Mouse (Mus musculus): ENCODE measurements at regions not wholly inside any gene's neighbourhood (a gene's known extent, or its start where the extent isn't known, plus 50 kb on each side); places are given as distances from the start of the nearest gene placed in this dataset.
A peak's percentile ranks its signal among the peaks of the same experiment; 100 is the strongest.

DNA sequence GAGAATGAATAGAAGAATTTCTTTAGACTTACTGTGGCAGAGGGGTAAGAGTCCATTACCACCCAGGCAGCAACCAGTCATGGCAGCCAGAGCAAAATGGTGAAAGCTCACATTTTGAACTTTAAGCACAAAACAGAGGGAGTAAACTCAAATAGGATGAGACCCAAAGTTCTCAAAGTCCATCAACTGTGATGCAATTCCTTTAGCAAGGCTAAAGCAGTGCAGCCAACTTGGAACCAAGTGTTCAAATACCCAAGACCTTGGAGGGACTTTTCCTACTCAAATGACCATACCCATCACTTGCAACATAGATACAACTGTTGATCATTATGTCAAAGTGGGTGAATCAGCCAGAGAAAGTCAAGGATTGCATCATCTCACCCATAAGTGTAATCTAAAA, 380.1 kb downstream of the Hace1 start:
- DNase-seq (ENCODE audit: low spot score in 2 of 2) = no peak

GRCm38 (mm10) chr10:45972240-45972639, 394.6 kb downstream of the Hace1 start:
- no peak for DNase-seq (ENCODE audit: low spot score in 2 of 2)

GRCm38 (mm10) chr10:45982731-45983274, 405.2 kb downstream of the Hace1 start:
- DNase-seq (ENCODE audit: low spot score in 2 of 2) = no peak

- no peak for DNase-seq (ENCODE audit: low spot score in 2 of 2)
These were observed 406.2 kb downstream of the Hace1 start for GRCm38 (mm10) chr10:45983671-45984335.

GRCm38 (mm10) chr10:45986341-45986740, 408.7 kb downstream of the Hace1 start:
- no peak for DNase-seq (ENCODE audit: low spot score in 2 of 2)

DNA sequence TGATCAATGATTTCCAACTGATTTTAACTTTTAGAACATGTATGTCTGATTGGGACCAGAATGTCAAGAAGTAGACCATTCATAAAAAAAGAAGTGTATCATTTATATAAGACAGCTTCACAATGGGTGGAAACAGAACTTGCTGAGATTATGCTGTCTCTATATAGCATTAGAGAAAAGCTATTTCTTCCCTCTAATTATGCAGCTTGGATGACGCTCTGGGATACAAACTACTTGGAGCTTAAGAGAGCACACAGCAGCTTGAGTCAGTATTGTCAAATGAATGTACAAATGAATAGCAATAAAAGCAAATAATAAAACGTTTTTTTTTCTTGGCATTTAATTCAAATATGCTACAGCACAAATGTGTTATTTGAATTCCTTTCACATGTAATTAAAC, 428.7 kb downstream of the Hace1 start:
- no peak for DNase-seq (ENCODE audit: low spot score in 2 of 2)

- DNase-seq (ENCODE audit: low spot score in 2 of 2) = peak in 1 of 2 experiments; percentile 18
These were observed 434.4 kb downstream of the Hace1 start for GRCm38 (mm10) chr10:46011916-46012596.

- DNase-seq (ENCODE audit: low spot score in 2 of 2) = no peak
These were observed 435.0 kb downstream of the Hace1 start for GRCm38 (mm10) chr10:46012599-46012998.

- DNase-seq (ENCODE audit: low spot score in 2 of 2) = no peak
These were observed 438.7 kb downstream of the Hace1 start for GRCm38 (mm10) chr10:46016295-46016694.

GRCm38 (mm10) chr10:46045474-46046093, 468.0 kb downstream of the Hace1 start:
- DNase-seq (ENCODE audit: low spot score in 2 of 2) = no peak

DNA sequence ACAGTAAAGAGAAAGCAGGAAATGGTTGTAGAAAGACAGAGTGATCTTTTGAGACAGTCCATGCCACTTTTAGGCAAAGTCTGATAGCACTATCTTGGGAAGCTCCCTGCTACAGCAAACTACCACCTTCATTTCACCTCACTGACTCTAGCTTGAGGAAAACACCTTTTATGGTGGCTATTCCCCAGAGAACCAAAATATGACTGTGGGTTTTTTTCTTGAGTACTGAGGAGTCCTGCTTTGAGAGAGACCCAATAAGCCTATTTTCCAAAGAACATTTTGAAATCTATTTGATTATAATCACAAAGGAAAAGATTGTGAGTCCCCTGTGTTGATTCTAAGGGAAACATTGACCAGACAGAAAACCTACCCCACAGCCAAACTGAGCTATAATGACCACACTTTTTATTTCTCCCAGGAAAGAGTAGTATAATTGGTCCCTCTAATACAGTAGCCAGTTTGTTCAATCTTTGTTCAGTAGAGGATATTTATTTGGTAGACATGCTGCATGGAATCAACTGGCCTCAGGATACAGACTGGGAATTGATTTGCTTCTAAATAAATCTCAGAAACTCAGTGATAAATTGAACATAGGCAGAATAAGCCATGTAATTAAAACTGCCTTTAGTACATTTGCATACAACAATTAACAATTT, 468.6 kb downstream of the Hace1 start:
- no peak for DNase-seq (ENCODE audit: low spot score in 2 of 2)

DNA sequence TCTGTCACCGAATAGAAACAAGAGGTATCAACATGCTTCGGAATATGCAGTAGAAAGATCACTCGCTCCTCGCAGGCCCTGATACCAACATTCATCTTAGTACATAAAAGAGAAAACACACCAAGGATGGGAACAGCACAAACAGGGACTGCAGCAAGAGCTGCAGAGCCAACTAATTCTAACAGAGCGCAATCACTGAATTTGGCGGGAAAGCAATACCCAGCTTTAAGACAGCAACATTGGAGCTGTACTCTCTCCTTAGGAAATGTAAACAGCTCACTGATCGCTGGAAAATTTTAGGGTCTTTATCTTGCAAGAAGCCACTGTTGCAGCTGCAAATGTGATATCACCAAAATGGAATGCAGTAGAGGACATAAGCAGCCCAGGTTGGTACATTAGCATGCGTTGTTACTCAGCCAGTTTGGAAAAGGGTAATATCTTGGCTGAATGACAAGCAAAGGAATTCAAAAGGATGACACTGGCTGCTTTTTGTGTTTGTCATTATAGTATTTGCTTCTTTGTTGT, 469.3 kb downstream of the Hace1 start:
- DNase-seq (ENCODE audit: low spot score in 2 of 2) = no peak

DNA sequence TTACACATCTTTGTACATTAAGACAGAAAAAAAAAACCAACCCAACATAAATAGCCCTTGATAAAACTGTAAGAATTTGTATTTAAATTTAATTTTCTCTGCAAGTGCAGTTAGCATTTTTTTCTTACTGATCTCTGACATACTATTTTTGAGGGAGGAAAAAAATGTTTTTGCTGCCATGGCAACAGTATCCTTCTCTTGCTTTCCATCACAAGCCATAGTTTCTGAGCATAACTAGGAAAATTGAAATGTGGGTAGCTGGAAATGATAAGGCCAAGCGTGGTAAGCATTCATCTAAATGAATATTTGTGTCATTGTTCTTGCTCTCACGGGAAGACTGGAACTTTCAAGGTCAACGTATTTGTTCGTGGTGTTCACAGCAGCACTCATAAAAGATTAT, 470.0 kb downstream of the Hace1 start:
- no peak for DNase-seq (ENCODE audit: low spot score in 2 of 2)

GRCm38 (mm10) chr10:46057362-46058198, 480.0 kb downstream of the Hace1 start:
- DNase-seq (ENCODE audit: low spot score in 2 of 2) = no peak

- DNase-seq (ENCODE audit: low spot score in 2 of 2) = no peak
These were observed 480.5 kb downstream of the Hace1 start for GRCm38 (mm10) chr10:46058199-46058472.

DNA sequence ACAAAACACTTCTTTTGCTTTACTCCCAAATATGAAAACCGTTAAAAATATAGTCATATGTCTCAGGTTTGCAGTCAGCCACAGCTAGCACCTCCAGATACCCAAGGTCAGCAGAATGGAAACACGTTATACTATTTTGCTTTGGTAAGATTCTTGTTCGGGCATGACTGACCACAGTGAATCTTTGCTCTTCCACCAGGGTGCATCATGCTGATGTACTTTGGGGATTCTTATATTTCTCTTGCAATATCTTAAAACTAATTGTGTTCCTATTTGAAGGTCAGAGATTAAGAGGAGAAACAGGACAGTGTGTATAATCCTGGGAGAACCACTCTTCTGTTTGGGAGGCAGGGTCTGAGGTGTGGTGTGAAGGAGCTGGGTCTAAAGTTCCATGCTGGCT, 481.7 kb downstream of the Hace1 start:
- DNase-seq (ENCODE audit: low spot score in 2 of 2) = no peak

- DNase-seq (ENCODE audit: low spot score in 2 of 2) = no peak
These were observed 486.2 kb downstream of the Hace1 start for GRCm38 (mm10) chr10:46063831-46064230.

DNA sequence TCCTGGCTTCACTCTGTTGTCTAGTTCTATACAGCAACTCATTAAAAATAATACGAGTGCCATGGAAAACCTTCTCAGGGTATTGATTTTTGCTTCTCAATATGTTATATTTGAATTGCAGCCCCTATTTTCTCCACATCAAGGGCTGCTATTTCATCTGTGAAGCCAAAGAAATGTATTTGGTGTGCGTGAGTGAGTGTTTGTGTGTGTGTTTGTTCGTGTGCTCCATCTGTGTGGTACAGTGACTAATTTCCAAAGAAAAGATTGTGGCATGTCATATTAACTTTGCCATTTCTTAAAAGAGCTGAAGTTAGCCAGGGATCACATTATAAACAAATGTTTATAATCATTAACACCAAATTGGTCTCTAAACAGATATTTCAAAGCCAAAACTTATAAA, 493.1 kb downstream of the Hace1 start:
- no peak for DNase-seq (ENCODE audit: low spot score in 2 of 2)

GRCm38 (mm10) chr10:46071220-46071619, 493.6 kb downstream of the Hace1 start:
- DNase-seq (ENCODE audit: low spot score in 2 of 2) = no peak

GRCm38 (mm10) chr10:46071810-46072549, 494.4 kb downstream of the Hace1 start:
- no peak for DNase-seq (ENCODE audit: low spot score in 2 of 2)

Measured in spleen, postnatal 10 days (tissue).